Mouse (Mus musculus) thymus, postnatal 10 days (tissue): Measurements from ENCODE around the gene Adprhl2.

Source experiments
- DNase-seq, 2 experiments: peaks; one replicate each; pipeline ENCODE4 v3.0.0; 2021; ENCODE audit warnings: low spot score in 2 of 2

Gene Adprhl2

GRCm38 (mm10) chr4:126321111-126321853 is at the start of gene Adprhl2:
Gene Adprhl2, minus strand, starts transcription at chr4:126321703.
- DNase-seq: peak; percentile 96 to 100

GRCm38 (mm10) chr4:126360069-126360468 is 38.6 kb upstream of the Adprhl2 start:
- no peak for DNase-seq

- no peak for DNase-seq
Measured at GRCm38 (mm10) chr4:126343451-126343850, 21.9 kb upstream of the Adprhl2 start.

- no peak for DNase-seq
Measured at GRCm38 (mm10) chr4:126339461-126339860, 18.0 kb upstream of the Adprhl2 start.

- DNase-seq: no peak
Measured at GRCm38 (mm10) chr4:126332358-126332757, 10.9 kb upstream of the Adprhl2 start.

GRCm38 (mm10) chr4:126331751-126332150 is 10.2 kb upstream of the Adprhl2 start:
- DNase-seq: no peak

GRCm38 (mm10) chr4:126330295-126330694 is 8.8 kb upstream of the Adprhl2 start:
- no peak for DNase-seq

- DNase-seq: no peak
Measured at GRCm38 (mm10) chr4:126326036-126326435, 4.5 kb upstream of the Adprhl2 start.

GRCm38 (mm10) chr4:126325281-126325861 is 3.9 kb upstream of the Adprhl2 start, which contains the start of gene Tekt2:
Gene Tekt2, minus strand, starts transcription at chr4:126325688.
- no peak for DNase-seq

GRCm38 (mm10) chr4:126324861-126325260 is 3.4 kb upstream of the Adprhl2 start:
- DNase-seq: no peak

GRCm38 (mm10) chr4:126322646-126323045 is 1.1 kb upstream of the Adprhl2 start:
- no peak for DNase-seq

GRCm38 (mm10) chr4:126321854-126322511 is 480 bp upstream of the Adprhl2 start:
- no peak for DNase-seq

GRCm38 (mm10) chr4:126319806-126320205 is 1.7 kb downstream of the Adprhl2 start:
- no peak for DNase-seq

GRCm38 (mm10) chr4:126316443-126317040 is 5.0 kb downstream of the Adprhl2 start:
- DNase-seq: no peak

GRCm38 (mm10) chr4:126315931-126316330 is 5.6 kb downstream of the Adprhl2 start:
- no peak for DNase-seq

- no peak for DNase-seq
Measured at GRCm38 (mm10) chr4:126314393-126314792, 7.1 kb downstream of the Adprhl2 start.

- DNase-seq: no peak
Measured at GRCm38 (mm10) chr4:126313202-126313601, 8.3 kb downstream of the Adprhl2 start.

- no peak for DNase-seq
Measured at GRCm38 (mm10) chr4:126311566-126312200, 9.8 kb downstream of the Adprhl2 start.

- DNase-seq: no peak
Measured at GRCm38 (mm10) chr4:126310344-126310743, 11.2 kb downstream of the Adprhl2 start.

- peak; percentile 63 to 83 for DNase-seq
Measured at GRCm38 (mm10) chr4:126309922-126310309, 11.6 kb downstream of the Adprhl2 start.

GRCm38 (mm10) chr4:126309211-126309921 is 12.1 kb downstream of the Adprhl2 start:
- DNase-seq: peak; percentile 20 to 30
